Mouse (Mus musculus) mouse trophoblast stem cell (cell line): ENCODE data around the gene Numb.

Experiments
- in situ Hi-C, 2 experiments: fragments of 300-500 bp; cut with MseI, MboI; formaldehyde crosslinking; loops; 2 replicates in 1 of 2; 3 replicates in 1 of 2; pipeline ENCODE4 v1.15.1; 2025

The Numb gene

GRCm38 (mm10) chr12:83852512-83853213 is 69.1 kb downstream of the Numb start:
- in situ Hi-C loops: no loop called here

- in situ Hi-C loops: no loop called here
These were observed 71.4 kb downstream of the Numb start for GRCm38 (mm10) chr12:83850334-83850733.

- in situ Hi-C loops: no loop called here
These were observed 73.0 kb downstream of the Numb start for GRCm38 (mm10) chr12:83848595-83849231.

- in situ Hi-C loops: no loop called here
These were observed 73.9 kb downstream of the Numb start for GRCm38 (mm10) chr12:83847877-83848276.

DNA sequence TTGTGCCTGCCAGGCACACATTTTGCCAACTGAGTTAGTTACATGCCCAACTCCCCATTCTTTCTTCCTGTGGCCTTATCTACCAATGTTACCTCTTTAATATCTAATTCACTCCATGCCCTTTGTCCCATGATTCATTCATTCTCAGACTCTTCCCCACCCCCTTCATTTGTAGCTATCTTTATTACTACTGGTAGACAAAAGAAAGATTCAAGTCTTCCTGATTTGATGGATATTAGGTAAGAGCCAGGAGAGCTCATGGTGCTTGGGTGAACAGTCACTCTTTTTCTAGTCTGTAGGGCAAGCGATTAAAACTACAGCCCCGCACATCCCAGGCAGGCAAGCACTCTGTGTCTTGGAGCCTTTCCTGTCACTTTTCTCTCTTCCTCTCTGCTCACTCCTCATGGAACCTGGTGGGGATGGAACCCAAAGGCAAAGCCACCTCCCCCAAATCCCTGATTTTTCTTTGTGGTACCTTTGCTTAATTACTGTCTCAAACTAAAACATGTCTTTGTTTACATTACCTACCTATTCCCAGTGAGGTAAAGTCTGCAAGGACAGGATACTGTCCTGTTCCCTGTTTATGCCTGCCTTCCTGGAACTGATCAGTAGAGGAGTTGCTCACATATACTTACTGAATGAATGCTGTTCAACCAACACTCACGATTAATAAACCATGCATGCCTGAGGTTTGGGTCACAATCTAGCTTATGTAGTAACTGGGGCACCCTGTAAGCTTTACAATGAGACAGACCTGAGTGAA is 78.9 kb downstream of the Numb start:
- in situ Hi-C loops: no loop called here

GRCm38 (mm10) chr12:83841409-83842190 is 80.1 kb downstream of the Numb start:
- in situ Hi-C loops: no loop called here

DNA sequence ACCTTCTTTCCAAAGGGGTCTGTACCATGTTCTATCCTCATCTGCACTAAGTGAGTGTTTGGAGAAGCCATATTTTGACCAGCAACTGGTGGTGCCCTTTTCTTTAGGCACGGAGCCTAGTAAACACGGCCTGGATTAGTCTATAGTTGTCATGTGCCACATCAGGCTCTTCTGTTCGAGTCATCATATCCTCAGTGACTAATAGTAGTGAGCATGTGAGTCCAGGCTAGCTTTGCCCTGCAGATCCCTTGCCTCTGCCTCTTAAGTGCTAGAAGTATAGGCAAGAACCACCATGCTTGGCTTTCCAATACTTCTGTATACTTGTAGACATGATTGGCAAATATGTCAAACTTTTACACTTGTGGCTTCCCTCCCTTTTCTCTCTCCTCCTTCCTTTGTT is 87.8 kb downstream of the Numb start:
- in situ Hi-C loops: no loop called here

DNA sequence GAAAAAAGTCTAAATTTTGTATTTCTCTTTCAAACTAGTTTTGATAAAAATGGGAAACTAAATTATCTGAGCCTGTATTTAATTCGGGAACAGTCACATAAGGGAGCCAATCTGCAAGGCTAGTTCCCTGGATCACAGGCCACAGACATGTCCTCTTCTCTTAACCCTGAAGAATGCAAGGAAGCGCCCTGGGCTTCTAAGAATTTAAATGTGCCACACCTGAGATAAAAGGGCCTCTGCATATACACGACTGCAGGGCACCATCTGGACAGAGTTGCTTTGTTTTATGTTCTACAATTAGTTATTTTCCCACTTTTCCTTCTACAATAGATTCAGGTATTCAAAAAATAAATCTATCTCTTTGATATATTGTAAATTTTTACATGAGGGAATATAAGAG is 91.3 kb downstream of the Numb start:
- in situ Hi-C loops: no loop called here

DNA sequence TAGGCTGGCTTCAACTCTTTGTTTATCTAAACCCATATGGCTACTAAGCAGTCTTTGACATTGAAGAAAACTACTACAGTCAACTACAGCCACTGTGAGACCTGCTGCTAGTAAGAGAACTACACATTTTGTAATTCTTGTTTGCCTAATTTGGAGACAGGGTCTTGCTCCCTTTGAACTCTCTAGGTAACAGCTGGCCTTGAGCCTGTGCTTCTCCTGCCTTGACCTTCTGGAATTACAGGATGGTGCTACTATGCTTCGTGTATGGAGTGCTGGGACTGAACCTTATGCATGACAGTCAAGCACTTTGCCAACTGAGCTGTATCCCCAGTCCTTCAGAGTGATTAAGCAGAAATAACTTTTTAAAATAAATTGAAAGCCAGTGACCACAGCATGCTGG is 105.1 kb downstream of the Numb start:
- in situ Hi-C loops: no loop called here

DNA sequence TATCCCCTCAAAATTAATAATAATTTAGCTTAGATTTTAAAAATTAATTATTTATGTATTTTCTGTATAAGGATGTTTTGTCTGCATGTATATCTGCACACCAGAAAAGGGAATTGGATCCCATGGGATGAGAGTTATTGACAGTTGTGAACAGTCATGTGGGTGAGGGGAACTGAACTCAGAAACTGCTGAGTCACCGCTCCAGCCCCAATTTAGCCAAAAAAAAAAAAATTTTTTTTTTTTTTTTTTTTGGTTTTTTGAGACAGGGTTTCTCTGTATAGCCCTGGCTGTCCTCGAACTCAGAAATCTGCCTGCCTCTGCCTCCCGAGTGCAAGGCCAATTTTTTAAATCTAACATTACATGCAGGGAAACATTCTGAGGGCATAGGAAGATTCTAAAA is 109.8 kb downstream of the Numb start:
- in situ Hi-C loops: no loop called here

DNA sequence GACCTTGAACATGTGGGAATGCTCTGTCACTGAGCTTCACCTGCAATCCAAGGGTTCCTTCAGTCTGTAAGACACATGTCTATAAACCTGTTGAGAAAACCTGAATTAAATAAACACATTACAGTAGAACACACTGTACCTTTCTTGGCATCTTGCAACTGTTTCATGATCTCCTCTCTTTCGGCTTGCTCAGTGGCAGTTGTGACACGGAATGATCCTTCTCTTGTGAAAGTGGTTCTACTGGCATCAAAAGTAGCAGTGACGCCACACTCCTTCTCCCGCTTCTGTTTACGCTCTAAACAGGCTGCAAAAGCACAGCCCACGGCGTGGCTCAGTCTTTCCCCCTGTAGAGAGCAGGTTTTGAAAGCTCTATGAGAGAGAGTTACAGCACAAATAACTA is 118.1 kb downstream of the Numb start:
- in situ Hi-C loops: no loop called here

DNA sequence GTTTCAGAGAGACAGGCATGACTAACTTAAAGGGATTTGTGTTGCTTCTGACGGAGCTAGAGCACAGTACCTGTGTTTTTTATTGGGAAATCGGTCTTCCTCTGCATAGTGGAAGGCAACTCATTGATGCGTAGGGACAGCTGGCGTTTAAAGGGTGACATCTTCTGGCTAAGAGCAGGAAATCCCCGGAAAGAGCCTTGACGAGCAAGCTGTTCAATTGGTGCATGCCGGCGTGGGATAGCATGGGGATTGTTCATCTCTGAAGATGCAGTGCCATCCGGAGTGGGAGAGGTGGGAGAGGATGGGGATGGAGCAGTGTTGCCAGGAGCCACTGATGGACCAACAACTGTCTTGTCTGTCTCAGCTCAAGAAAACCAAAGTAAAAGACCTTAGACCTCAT is 120.8 kb downstream of the Numb start:
- in situ Hi-C loops: no loop called here

- in situ Hi-C loops: no loop called here
These were observed 123.4 kb downstream of the Numb start for GRCm38 (mm10) chr12:83798313-83798712.

DNA sequence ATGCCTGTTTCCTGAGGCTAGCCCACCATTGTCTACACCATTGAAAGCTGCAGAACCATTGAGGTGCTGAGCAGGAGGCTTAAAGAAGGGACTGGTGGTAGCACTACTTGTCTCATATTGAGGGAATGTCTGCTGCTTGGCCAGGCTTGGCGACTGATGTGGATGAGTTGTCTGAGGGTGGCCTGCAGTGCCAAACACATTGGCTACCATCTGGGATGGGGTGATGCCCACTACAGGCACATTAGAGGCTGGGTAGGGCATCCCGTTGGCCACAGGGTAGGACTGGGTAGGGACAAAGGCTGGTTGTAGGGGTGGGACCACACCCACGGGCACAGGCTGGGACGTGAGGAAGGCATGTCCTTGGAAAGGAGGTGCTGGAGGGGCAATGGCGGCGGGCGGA is 126.1 kb downstream of the Numb start:
- in situ Hi-C loops: no loop called here

GRCm38 (mm10) chr12:83795051-83795450 is 126.7 kb downstream of the Numb start:
- in situ Hi-C loops: no loop called here

DNA sequence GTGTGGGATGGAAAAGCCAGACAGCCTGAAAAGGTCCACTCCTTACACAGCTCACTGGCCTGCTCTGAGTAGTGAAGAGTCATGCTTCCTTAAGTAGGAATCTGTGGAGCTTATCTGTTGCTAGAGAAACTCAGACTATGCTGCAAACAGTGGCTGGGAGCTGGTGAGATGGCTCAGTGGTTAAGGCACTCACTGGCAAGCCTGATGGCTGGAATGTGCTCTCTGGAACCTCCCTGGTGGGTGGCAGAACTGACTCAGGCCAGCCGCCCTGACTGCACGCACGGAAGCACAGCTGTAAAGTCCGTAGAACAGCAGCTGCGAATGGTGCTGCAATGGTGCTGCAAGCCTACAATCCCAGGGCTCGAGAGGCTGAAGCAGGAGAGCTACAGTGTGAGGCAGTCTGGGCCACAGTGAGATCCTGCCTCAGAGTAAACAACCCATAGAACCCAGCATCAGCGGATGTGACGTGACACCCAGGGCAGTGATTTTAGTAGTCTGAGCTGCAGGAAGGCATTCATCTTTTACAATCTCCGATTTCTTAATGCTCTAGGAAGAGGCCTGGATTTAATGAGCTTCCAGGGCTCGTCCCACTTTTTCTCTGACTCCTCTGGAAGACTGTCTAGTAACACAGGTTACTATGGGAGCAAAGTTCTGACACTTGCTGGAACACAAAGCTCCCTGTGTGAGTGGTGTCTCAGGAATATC is 128.9 kb downstream of the Numb start:
- in situ Hi-C loops: no loop called here

- in situ Hi-C loops: no loop called here
These were observed 130.0 kb downstream of the Numb start for GRCm38 (mm10) chr12:83791737-83792136.

DNA sequence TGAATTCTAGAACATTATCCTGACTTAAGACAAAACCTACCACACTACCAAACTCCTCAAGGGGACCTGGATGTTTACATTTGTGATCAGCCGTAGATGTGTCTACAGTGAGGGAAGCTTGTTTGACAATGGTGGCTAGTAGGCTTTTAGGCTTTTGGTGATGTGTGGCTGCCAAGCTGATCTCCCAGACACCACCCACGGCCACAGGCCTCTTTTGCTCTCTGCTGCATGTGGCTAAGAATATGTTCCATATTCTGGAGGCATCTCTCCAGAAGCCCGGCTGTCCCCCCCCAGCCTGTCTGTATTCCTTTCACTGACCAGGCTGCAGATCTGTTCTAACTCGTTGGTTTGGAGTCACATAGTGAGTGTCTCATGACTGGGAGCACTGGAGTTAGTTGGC is 131.0 kb downstream of the Numb start:
- in situ Hi-C loops: no loop called here

DNA sequence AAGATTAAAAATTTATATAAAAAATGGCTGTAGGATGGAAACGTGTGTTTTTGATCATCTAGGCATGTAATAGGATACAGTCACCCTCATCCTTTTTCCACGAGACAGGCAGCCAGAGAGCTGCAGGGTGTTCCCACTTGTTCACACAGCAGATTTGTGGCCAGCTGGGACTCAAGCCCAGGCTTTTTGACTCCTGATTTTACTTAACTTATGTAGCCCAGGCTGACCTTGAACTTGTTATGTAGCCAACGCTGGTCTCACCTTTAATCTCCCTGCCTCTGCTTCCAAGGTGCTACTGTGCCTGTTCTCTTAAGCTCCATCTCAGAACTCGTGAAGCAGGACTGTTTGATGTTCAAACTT is 132.0 kb downstream of the Numb start:
- in situ Hi-C loops: no loop called here

- in situ Hi-C loops: no loop called here
These were observed 132.5 kb downstream of the Numb start for GRCm38 (mm10) chr12:83789051-83789780.

DNA sequence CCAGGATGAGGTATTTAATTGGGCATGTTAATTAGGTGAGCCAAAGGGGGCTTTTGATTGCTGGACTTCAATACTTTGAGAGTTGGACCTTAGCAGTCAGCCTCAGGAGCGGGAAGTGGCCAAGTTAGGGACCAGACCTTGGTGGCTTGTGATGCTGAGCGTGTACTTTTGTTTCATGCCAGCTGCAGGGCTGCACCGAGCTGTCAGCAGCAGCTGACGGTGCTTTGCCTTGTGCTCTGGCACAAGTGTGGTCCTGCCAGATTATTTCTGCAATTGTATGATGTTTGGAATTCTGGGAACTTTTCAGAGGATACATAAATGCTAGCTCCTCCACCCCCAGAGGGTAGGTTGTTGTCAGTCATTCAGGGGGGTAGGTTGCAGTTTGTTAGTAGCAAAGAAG is 136.4 kb downstream of the Numb start:
- in situ Hi-C loops: no loop called here
